ENCODE assay signal across 9 mouse cellular contexts in genomic region chr4:40946516-40947121, GRCm38 (mm10). TPM values are rescaled to one million over a fixed set of nuclear protein-coding genes. Genes with fewer than 3 reads are reported as not detected.
A peak's percentile ranks its signal among the peaks of the same experiment; 100 is the strongest.
DNase-seq lines count a peak whose midpoint lies in the region; ATAC-seq and TF ChIP-seq lines count a peak whose summit lies in the region.
"Had no signal": no experiment of that assay in that cellular context is flagged by ENCODE, and none has a peak within 500 bp of the region (broad histone marks: within the 10 kb centered on the region; RNA-seq: fewer than 3 reads in every experiment).

No protein-coding gene starts in this region.

- H3K27ac ChIP-seq in heart, embryonic 11.5 days (ENCODE audit: low read depth, low read length) = no peak overlapping the region
- H3K27ac ChIP-seq in hindbrain, embryonic 10.5 days = peak overlapping the region; percentile 93; the same call in 1 of the 2 replicates

- peak overlapping the region; percentile 72 for H3K4me2 ChIP-seq in heart, embryonic 11.5 days

- WGBS in heart, embryonic 11.5 days (ENCODE audit: insufficient replicate concordance) = 80% methylated on average over 7 of the region's 7 CpGs
- 91% methylated on average over 7 of the region's 7 CpGs for WGBS in hindbrain, embryonic 10.5 days

- no peak for DNase-seq in heart, adult 11 months
- no peak for DNase-seq in G1E (ENCODE audit: low spot score)
- no peak for DNase-seq in hindbrain, embryonic 10.5 days (ENCODE audit: low spot score)
- DNase-seq in left cerebral cortex, adult 8-10 months (ENCODE audit: low spot score in 2 of 2) = no peak
- DNase-seq in retina, postnatal 1 day = no peak
- DNase-seq in thymus, postnatal 36 days = no peak

- no peaks in the 10 kb centered on the region for H3K9me3 ChIP-seq in heart, embryonic 11.5 days (replicated peaks; ENCODE audit: control insufficient read depth, low read length)
- H3K9me3 ChIP-seq in G1E (replicated peaks) = no peaks in the 10 kb centered on the region
- H3K9me3 ChIP-seq in hindbrain, embryonic 10.5 days = no peaks in the 10 kb centered on the region

- H3K27me3 ChIP-seq in heart, embryonic 11.5 days (ENCODE audit: control insufficient read depth, insufficient read depth, low read length) = no peaks in the 10 kb centered on the region
- no peaks in the 10 kb centered on the region for H3K27me3 ChIP-seq in G1E (ENCODE audit: insufficient read depth, low read length)
- no peaks in the 10 kb centered on the region for H3K27me3 ChIP-seq in hindbrain, embryonic 10.5 days (ENCODE audit: insufficient read depth, poor library complexity, severe bottlenecking)

- TF ChIP-seq CTCF in G1E (IDR thresholded peaks at IDR 0.05; ENCODE audit: low read depth, low read length) = no peak

- H3K9ac ChIP-seq in heart, embryonic 11.5 days (ENCODE audit: low read depth, low read length) = peak overlapping the region; percentile 93

- peaks cover 28% of the 10 kb centered on the region for H3K36me3 ChIP-seq in heart, embryonic 11.5 days (ENCODE audit: control insufficient read depth, insufficient read depth, low read length)
- peaks cover 68% of the 10 kb centered on the region for H3K36me3 ChIP-seq in G1E (replicated peaks)
- peaks cover 65% of the 10 kb centered on the region for H3K36me3 ChIP-seq in hindbrain, embryonic 10.5 days

- no peak for ATAC-seq in heart, embryonic 11.5 days (replicated peaks; ENCODE audit: insufficient number of reproducible peaks, low FRiP score, low TSS enrichment)
- ATAC-seq in G1E (ENCODE audit: extremely low read depth, insufficient number of reproducible peaks, low FRiP score, poor library complexity, severe bottlenecking) = no peak
- peak; percentile 10; the same call in 1 of the 2 replicates for ATAC-seq in megakaryocyte-erythroid progenitor cell, adult 5-6 weeks (replicated peaks; ENCODE audit: low FRiP score, low TSS enrichment, poor library complexity, severe bottlenecking)

- peak overlapping the region; percentile 97 for H3K4me3 ChIP-seq in heart, embryonic 11.5 days (ENCODE audit: low read depth, low read length)
- H3K4me3 ChIP-seq in G1E (ENCODE audit: low read depth, low read length) = peak overlapping the region; percentile 87
- peak overlapping the region; percentile 81 for H3K4me3 ChIP-seq in hindbrain, embryonic 10.5 days

- H3K4me1 ChIP-seq in heart, embryonic 11.5 days (ENCODE audit: control insufficient read depth, insufficient read depth, low read length) = peaks cover 17% of the 10 kb centered on the region
- peaks cover 45% of the 10 kb centered on the region for H3K4me1 ChIP-seq in G1E (ENCODE audit: insufficient read depth, low read depth, low read length)
- H3K4me1 ChIP-seq in hindbrain, embryonic 10.5 days (replicated peaks) = peaks cover 21% of the 10 kb centered on the region

RNA-seq across cellular contexts. Expression of gene Bag1, which starts 1.5 kb away (rescaled TPM):
- 199 and 217 TPM in 2 replicates for polyA plus RNA-seq in heart, embryonic 11.5 days (2014; fragmentation: Nextera tagmentation; extraction: Ambion mirVana)
- total RNA-seq in G1E (2014; fragmentation: Nextera tagmentation) (67.9 and 75.6 TPM in 2 replicates), G1E (2017) (232 and 257 TPM in 2 replicates)
- polyA plus RNA-seq in G1E (2012) = 233 and 300 TPM in 2 replicates
- polyA plus RNA-seq in hindbrain, embryonic 10.5 days (2016; fragmentation: Nextera tagmentation; extraction: Ambion mirVana) = 198 and 208 TPM in 2 replicates
- total RNA-seq in megakaryocyte-erythroid progenitor cell, adult 5-6 weeks (2014; fragmentation: Nextera tagmentation) = 224 and 246 TPM in 2 replicates
- total RNA-seq in megakaryocyte-erythroid progenitor cell, adult 5-6 weeks (2017) = 650 and 683 TPM in 2 replicates
- total RNA-seq in left cerebral cortex, adult 8-10 months (2022) = 100 to 1,000 TPM; 176 to 192 (median 181) TPM

RNA-seq across cellular contexts. Expression of gene Chmp5, which starts 1.6 kb away (rescaled TPM):
- polyA plus RNA-seq in heart, embryonic 11.5 days (2014; fragmentation: Nextera tagmentation; extraction: Ambion mirVana) = 78.2 and 90.4 TPM in 2 replicates
- total RNA-seq in G1E (2014; fragmentation: Nextera tagmentation) (58.1 and 76.5 TPM in 2 replicates), G1E (2017) (139 and 188 TPM in 2 replicates)
- 2.3 and 2.9 TPM in 2 replicates for polyA plus RNA-seq in G1E (2012)
- 114 and 126 TPM in 2 replicates for polyA plus RNA-seq in hindbrain, embryonic 10.5 days (2016; fragmentation: Nextera tagmentation; extraction: Ambion mirVana)
- total RNA-seq in megakaryocyte-erythroid progenitor cell, adult 5-6 weeks (2014; fragmentation: Nextera tagmentation) = 24.2 and 31.7 TPM in 2 replicates
- 74.8 and 110 TPM in 2 replicates for total RNA-seq in megakaryocyte-erythroid progenitor cell, adult 5-6 weeks (2017)
- 10 to 100 TPM; 73.9 to 90.3 (median 79.7) TPM for total RNA-seq in left cerebral cortex, adult 8-10 months (2022)

RNA-seq across cellular contexts. Expression of gene Nfx1, which starts 24.1 kb away (rescaled TPM):
- 67.7 and 68.3 TPM in 2 replicates for polyA plus RNA-seq in heart, embryonic 11.5 days (2014; fragmentation: Nextera tagmentation; extraction: Ambion mirVana)
- 152 and 153 TPM in 2 replicates for total RNA-seq in G1E (2014; fragmentation: Nextera tagmentation)
- total RNA-seq in G1E (2017) = 126 and 135 TPM in 2 replicates
- polyA plus RNA-seq in G1E (2012) = 44.0 and 49.1 TPM in 2 replicates
- 86.1 and 92.8 TPM in 2 replicates for polyA plus RNA-seq in hindbrain, embryonic 10.5 days (2016; fragmentation: Nextera tagmentation; extraction: Ambion mirVana)
- total RNA-seq in megakaryocyte-erythroid progenitor cell, adult 5-6 weeks (2014; fragmentation: Nextera tagmentation) = 75.8 and 103 TPM in 2 replicates
- 74.3 and 77.6 TPM in 2 replicates for total RNA-seq in megakaryocyte-erythroid progenitor cell, adult 5-6 weeks (2017)
- 10 to 100 TPM; 77.9 to 83.4 (median 80.2) TPM for total RNA-seq in left cerebral cortex, adult 8-10 months (2022)

RNA-seq across cellular contexts. Expression of gene Spink4, which starts 26.8 kb away (rescaled TPM):
- 5.9 and 7.9 TPM in 2 replicates for polyA plus RNA-seq in heart, embryonic 11.5 days (2014; fragmentation: Nextera tagmentation; extraction: Ambion mirVana)
- not detected in 2 replicates for total RNA-seq in G1E (2014; fragmentation: Nextera tagmentation)
- not detected in 2 replicates for total RNA-seq in G1E (2017)
- polyA plus RNA-seq in G1E (2012) = not detected in 2 replicates
- not detected in 2 replicates for polyA plus RNA-seq in hindbrain, embryonic 10.5 days (2016; fragmentation: Nextera tagmentation; extraction: Ambion mirVana)
- not detected in 2 replicates for total RNA-seq in megakaryocyte-erythroid progenitor cell, adult 5-6 weeks (2014; fragmentation: Nextera tagmentation)
- not detected in 2 replicates for total RNA-seq in megakaryocyte-erythroid progenitor cell, adult 5-6 weeks (2017)
- total RNA-seq in left cerebral cortex, adult 8-10 months (2022) = not detected
- total RNA-seq: megakaryocyte progenitor cell, adult 5-6 weeks had no signal
